Mouse (Mus musculus) thymus, adult 2 months (tissue): ENCODE measurements around the gene Snapin. TPM values are rescaled to one million over a fixed set of nuclear protein-coding genes. Genes with fewer than 3 reads are reported as not detected.

Experiments
- DNase-seq: peaks from one replicate; pipeline ENCODE4 v3.0.0; 2021
- H3K27ac ChIP-seq: fragments of 200-500 bp; 2 replicates; pipeline ENCODE4 v1.5.1; 2012; ENCODE audit warnings: low read length, control low read depth; ENCODE audit not compliant: control insufficient read depth, insufficient read depth
- H3K27me3 ChIP-seq: fragments of 200-500 bp; 2 replicates; pipeline ENCODE4 v1.6.1; 2012; ENCODE audit warnings: mild to moderate bottlenecking, low read length, moderate library complexity, mixed read lengths; ENCODE audit not compliant: control insufficient read depth, insufficient read depth
- H3K36me3 ChIP-seq: fragments of 200-500 bp; 2 replicates; pipeline ENCODE4 v1.6.1; 2012; ENCODE audit warnings: mild to moderate bottlenecking, low read length, moderate library complexity; ENCODE audit not compliant: control insufficient read depth, insufficient read depth
- H3K4me1 ChIP-seq: fragments of 200-500 bp; replicated peaks from 2 replicates; pipeline ENCODE4 v1.6.1; 2012; ENCODE audit warnings: low read length; ENCODE audit not compliant: control insufficient read depth, insufficient read depth
- H3K4me3 ChIP-seq: fragments of 200-500 bp; 2 replicates; pipeline ENCODE4 v1.5.1; 2012; ENCODE audit warnings: mild to moderate bottlenecking, low read length, control low read depth, moderate library complexity; ENCODE audit not compliant: control insufficient read depth, insufficient read depth
- CTCF ChIP-seq: fragments of 200-500 bp; IDR thresholded peaks from 2 replicates; pipeline ENCODE4 v1.5.1; 2012; ENCODE audit warnings: mild to moderate bottlenecking, control low read depth, low read length, moderate library complexity, borderline replicate concordance; ENCODE audit not compliant: control insufficient read depth, poor library complexity, insufficient read depth; ENCODE audit errors: extremely low read depth
- POLR2A ChIP-seq: fragments of 200-500 bp; IDR thresholded peaks from 2 replicates; pipeline ENCODE4 v1.6.1; 2012; ENCODE audit warnings: mild to moderate bottlenecking, low read length, control low read depth, moderate library complexity; ENCODE audit not compliant: control insufficient read depth, poor library complexity, insufficient read depth; ENCODE audit errors: extremely low read depth
- WGBS: fragments of 180-500 bp; shearing (Covaris S2); methylation state at CpG from one replicate; pipeline ENCODE4 v1.1.7; 2018; 5-methylcytosine and 5-hydroxymethylcytosine counted together
- polyA plus RNA-seq: library from polyadenylated mRNA; depleted of rRNA; stranded (reverse); fragments of >200 nt; gene quantifications from 2 replicates; pipeline ENCODE4 v1.2.3, GENCODE M21; 2012

The Snapin gene
- polyA plus RNA-seq, 1 experiment: 27.8 TPM

DNA sequence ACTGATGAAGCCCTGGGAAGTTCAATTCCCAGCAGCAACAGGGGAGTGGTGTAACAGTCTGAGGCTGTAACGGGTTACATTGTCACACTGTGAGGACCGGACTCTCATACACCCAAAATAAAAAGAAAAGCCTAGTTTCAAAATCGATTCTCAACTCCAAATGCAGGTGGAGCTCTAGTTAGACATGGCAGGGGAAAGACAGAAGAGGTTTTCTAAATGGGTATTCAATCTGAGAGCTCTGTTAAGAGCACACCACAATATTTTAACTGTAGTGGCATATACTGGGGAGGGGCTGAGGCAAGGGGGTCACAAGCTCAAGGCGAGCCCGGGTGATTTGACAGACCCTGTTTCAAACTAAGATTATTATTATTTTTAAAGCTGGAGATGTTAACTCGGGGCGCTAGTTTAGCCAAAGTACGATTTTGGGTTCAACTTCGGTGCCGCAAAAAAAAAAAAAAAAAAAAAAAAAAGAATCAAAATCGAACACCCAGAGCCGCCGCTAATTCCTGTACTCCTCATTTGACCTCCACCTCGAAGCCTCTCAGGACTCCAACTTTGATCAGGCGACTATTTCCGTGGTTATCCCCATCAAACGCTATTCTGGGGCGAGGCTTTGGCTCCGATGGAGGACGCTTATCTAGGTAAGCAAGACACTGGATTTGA lies 17.6 kb upstream of the Snapin start:
- peaks cover 36% of the 10 kb centered on the region for H3K36me3 ChIP-seq
- no peak for DNase-seq
- peak overlapping the region; percentile 19; the same call in 1 of the 2 replicates for H3K27ac ChIP-seq
- peak overlapping the region; percentile 95 for H3K4me3 ChIP-seq
- 2% methylated on average over 20 of the region's 20 CpGs for WGBS
- H3K27me3 ChIP-seq: no peaks in the 10 kb centered on the region
- H3K4me1 ChIP-seq: no peaks in the 10 kb centered on the region
- TF ChIP-seq CTCF: 0 out of 2 replicates have a peak, but pooled peaks have one; percentile 35
- no peak for TF ChIP-seq POLR2A

GRCm38 (mm10) chr3:90506362-90506761 lies 15.5 kb upstream of the Snapin start:
- no peak for TF ChIP-seq CTCF
- TF ChIP-seq POLR2A: no peak
- Histone ChIP-seq H3K4me3 (no peak overlapping the region), H3K27me3 (no peaks in the 10 kb centered on the region), H3K27ac (no peak overlapping the region), H3K4me1 (no peaks in the 10 kb centered on the region), H3K36me3 (peaks cover 57% of the 10 kb centered on the region)
- WGBS: 89% methylated on average over 3 of the region's 3 CpGs
- DNase-seq: no peak

DNA sequence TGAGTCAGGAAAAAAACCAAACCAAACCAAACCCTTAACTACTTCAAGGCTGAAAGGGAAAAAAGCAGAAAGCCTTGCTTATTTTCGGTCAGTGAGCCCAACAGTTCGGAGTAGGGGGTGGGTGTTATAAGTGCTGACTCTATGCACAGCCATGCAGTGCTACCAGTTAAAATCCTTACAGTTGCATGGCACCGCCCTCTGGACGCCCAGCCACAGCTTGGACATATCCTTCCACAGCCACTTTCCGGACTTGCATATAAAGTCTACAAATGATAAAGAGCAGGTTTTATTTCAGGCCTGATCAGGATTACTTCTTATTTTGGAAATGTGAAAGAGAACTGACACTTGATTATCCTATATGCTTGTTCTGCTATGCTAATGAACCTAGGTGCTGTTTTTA lies 14.4 kb upstream of the Snapin start:
- Histone ChIP-seq H3K36me3 (peaks cover 67% of the 10 kb centered on the region), H3K27me3 (no peaks in the 10 kb centered on the region), H3K4me1 (no peaks in the 10 kb centered on the region), H3K4me3 (no peak overlapping the region), H3K27ac (no peak overlapping the region)
- DNase-seq: no peak
- 97% methylated on average over 5 of the region's 5 CpGs for WGBS
- no peak for TF ChIP-seq CTCF
- no peak for TF ChIP-seq POLR2A

DNA sequence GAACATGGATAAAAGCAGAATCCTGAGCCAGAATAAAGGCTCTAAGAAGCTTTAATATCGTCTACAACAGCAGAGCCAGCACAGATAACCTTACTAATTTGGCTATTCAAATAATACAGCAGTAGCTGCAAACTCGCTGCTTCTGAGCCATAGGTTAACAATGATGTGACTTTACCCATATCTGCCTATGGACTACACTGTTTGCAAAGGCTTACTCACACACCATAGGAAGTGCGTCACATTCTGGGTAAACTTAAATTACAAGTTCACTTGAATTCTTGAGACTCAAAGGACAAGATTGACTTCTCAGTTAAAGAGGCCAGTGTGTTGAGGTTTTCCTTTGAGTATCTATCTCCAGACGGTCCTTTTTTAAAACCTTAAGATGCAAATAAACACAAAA lies 12.6 kb upstream of the Snapin start:
- Histone ChIP-seq H3K27me3 (no peaks in the 10 kb centered on the region), H3K27ac (no peak overlapping the region), H3K36me3 (peaks cover 83% of the 10 kb centered on the region), H3K4me3 (no peak overlapping the region), H3K4me1 (no peaks in the 10 kb centered on the region)
- 95% methylated on average over 4 of the region's 4 CpGs for WGBS
- TF ChIP-seq POLR2A: no peak
- no peak for TF ChIP-seq CTCF
- no peak for DNase-seq

GRCm38 (mm10) chr3:90497597-90497996 lies 6.8 kb upstream of the Snapin start:
- TF ChIP-seq CTCF (no peak), POLR2A (no peak)
- peaks cover 67% of the 10 kb centered on the region for H3K36me3 ChIP-seq
- H3K4me1 ChIP-seq: no peaks in the 10 kb centered on the region
- H3K4me3 ChIP-seq: no peak overlapping the region
- no peak overlapping the region for H3K27ac ChIP-seq
- H3K27me3 ChIP-seq: no peaks in the 10 kb centered on the region
- no peak for DNase-seq

DNA sequence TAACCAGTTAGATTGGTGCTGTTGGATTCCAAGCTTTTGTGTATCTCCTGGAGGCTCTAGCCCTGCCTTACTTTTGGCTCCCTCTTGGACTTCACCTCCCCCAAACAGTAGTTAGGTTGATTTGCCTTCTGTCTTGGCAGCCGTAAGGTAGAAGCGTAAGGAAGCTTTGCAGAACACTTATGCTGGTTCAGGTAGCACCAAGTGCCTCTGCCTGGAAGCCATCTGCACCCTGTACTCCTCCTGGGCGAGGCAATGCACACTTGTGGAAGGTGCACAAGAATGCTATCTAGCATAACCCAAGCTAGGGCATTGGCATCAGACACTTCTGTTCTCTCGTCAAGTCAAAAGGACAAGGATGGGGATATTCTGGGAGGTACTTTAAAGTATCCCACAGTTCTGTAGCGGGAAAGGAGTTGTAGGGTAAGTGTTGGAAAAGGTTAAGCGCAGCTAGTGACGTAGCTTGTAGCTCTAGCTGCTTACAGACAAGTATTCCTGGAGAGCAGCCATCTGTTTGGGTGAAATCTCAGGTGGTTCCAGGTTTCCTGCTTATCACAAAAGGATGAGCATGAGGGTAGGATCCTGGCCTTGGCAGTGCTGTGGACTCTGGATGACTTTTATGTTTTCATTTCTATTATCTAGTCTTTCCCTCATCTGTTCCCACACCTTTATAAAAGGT lies 5.2 kb upstream of the Snapin start:
- no peak for TF ChIP-seq POLR2A
- DNase-seq: no peak
- peaks cover 51% of the 10 kb centered on the region for H3K36me3 ChIP-seq
- H3K4me3 ChIP-seq: no peak overlapping the region
- no peak overlapping the region for H3K27ac ChIP-seq
- H3K4me1 ChIP-seq: no peaks in the 10 kb centered on the region
- 97% methylated on average over 7 of the region's 7 CpGs for WGBS
- H3K27me3 ChIP-seq: no peaks in the 10 kb centered on the region
